Mouse (Mus musculus) frontal cortex, postnatal 10 days (tissue): Measurements from ENCODE around the gene Tnks2.
"Not testable (repeated sequence)": the region's sequence is repeated elsewhere in the genome, so short reads cannot be mapped to it uniquely, and the experiment has no call there.

Source experiments
- DNase-seq, 2 experiments: peaks; one replicate each; pipeline ENCODE4 v3.0.0; 2022; ENCODE audit warnings: low spot score in 2 of 2, mixed read lengths in 1 of 2

Gene Tnks2

GRCm38 (mm10) chr19:36833788-36834531 lies at the start of gene Tnks2:
TSS of gene Tnks2 (plus strand) at chr19:36834232.
- DNase-seq, result peak; percentile 93 to 97

GRCm38 (mm10) chr19:36789873-36790733 lies 43.9 kb upstream of the Tnks2 start:
- DNase-seq, result no peak

- no peak for DNase-seq
These were observed 41.4 kb upstream of the Tnks2 start for GRCm38 (mm10) chr19:36792589-36792988.

GRCm38 (mm10) chr19:36793450-36793849 lies 40.6 kb upstream of the Tnks2 start:
- DNase-seq, result no peak

- no peak for DNase-seq
These were observed 40.0 kb upstream of the Tnks2 start for GRCm38 (mm10) chr19:36794008-36794407.

- no peak for DNase-seq
These were observed 38.8 kb upstream of the Tnks2 start for GRCm38 (mm10) chr19:36795277-36795676.

GRCm38 (mm10) chr19:36796931-36797330 lies 37.1 kb upstream of the Tnks2 start:
- DNase-seq, result no peak

GRCm38 (mm10) chr19:36800288-36800687 lies 33.7 kb upstream of the Tnks2 start:
- DNase-seq, result no peak

- DNase-seq, result no peak
These were observed 32.0 kb upstream of the Tnks2 start for GRCm38 (mm10) chr19:36801856-36802641.

GRCm38 (mm10) chr19:36803403-36803802 lies 30.6 kb upstream of the Tnks2 start:
- no peak for DNase-seq

GRCm38 (mm10) chr19:36806842-36807241 lies 27.2 kb upstream of the Tnks2 start:
- no peak for DNase-seq

GRCm38 (mm10) chr19:36808426-36809105 lies 25.5 kb upstream of the Tnks2 start:
- no peak for DNase-seq

GRCm38 (mm10) chr19:36809476-36810168 lies 24.4 kb upstream of the Tnks2 start:
- no peak for DNase-seq

GRCm38 (mm10) chr19:36812011-36812410 lies 22.0 kb upstream of the Tnks2 start:
- DNase-seq, result no peak

GRCm38 (mm10) chr19:36815396-36816271 lies 18.4 kb upstream of the Tnks2 start:
- DNase-seq, result no peak

- DNase-seq, result no peak
These were observed 15.7 kb upstream of the Tnks2 start for GRCm38 (mm10) chr19:36818141-36818885.

- no peak for DNase-seq
These were observed 14.8 kb upstream of the Tnks2 start for GRCm38 (mm10) chr19:36819199-36819598.

- no peak for DNase-seq
These were observed 13.6 kb upstream of the Tnks2 start for GRCm38 (mm10) chr19:36820469-36820868.

GRCm38 (mm10) chr19:36821301-36821700 lies 12.7 kb upstream of the Tnks2 start:
- DNase-seq, result not testable (repeated sequence)
